Mouse (Mus musculus): ENCODE data around the gene Svopl.

DNA sequence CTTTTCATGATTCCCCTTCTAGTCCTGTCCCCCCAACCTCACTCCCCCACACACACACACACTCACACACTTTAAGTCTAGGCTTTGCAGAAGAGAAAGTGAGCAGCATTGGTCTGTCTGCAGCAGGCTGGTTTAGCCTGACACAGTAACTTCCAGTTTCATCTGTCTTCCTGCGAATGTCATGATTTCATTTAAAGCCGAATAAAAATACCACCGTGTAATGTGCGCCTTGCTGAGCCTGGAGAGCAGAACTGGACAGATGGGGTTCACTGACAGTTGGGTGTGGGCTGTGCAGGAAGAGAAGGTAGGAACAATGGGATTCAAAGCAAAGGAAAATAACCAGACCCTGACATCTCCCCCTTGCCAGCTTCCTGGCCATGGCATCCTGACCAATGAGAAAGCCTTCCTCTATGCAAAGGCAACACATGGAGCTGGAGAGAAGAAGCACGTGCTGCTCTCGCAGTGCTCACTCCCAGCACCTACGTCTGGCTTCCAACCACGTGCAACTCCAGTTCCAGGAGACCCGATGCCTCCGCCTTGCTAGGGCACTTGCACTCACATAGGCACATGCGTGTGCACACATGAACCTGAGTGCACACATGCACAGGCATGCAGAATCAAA, 18.8 kb upstream of the Svopl start:
- TF ChIP-seq CTCF (IDR thresholded peaks at IDR 0.05; ENCODE audit: borderline replicate concordance, control insufficient read depth, extremely low read depth, insufficient read depth, low read length, poor library complexity) (no peak), POLR2A (IDR thresholded peaks at IDR 0.05; ENCODE audit: control insufficient read depth, extremely low read depth, insufficient read depth, low read length, poor library complexity) (no peak)

Data from thymus, adult 2 months (tissue).